Mouse (Mus musculus): ENCODE results near the gene Nfatc4.

GRCm38 (mm10) chr14:55787731-55788130 lies 35.2 kb upstream of the Nfatc4 start:
- TF ChIP-seq POLR2A (IDR thresholded peaks at IDR 0.05; ENCODE audit: extremely low read depth, insufficient read depth, low read length) (no peak), CTCF (IDR thresholded peaks at IDR 0.05; ENCODE audit: extremely low read depth, insufficient read depth, low read length) (no peak)
